Mouse (Mus musculus) thymus, postnatal 0 days (tissue): ENCODE measurements around the gene Tprkb. TPM values are rescaled to one million over a fixed set of nuclear protein-coding genes. Genes with fewer than 3 reads are reported as not detected.
"Not testable (repeated sequence)": the region's sequence is repeated elsewhere in the genome, so short reads cannot be mapped to it uniquely, and the experiment has no call there.

Source experiments
- DNase-seq: peaks from one replicate; pipeline ENCODE4 v3.0.0-alpha.2; 2015; ENCODE audit warnings: low spot score
- polyA plus RNA-seq: library from polyadenylated mRNA; unstranded; fragments of >200 nt; fragmentation: Nextera tagmentation; extraction: Ambion mirVana; gene quantifications from 2 replicates; pipeline ENCODE4 v1.2.1, GENCODE M21; 2015

Gene Tprkb
- polyA plus RNA-seq, 1 experiment from 2014 or later, result 44.3 TPM

- no peak for DNase-seq
Observed at GRCm38 (mm10) chr6:85972699-85973098, 61.0 kb downstream of the Tprkb start.

GRCm38 (mm10) chr6:85973336-85973735 lies 61.7 kb downstream of the Tprkb start:
- no peak for DNase-seq

- peak; percentile 23 for DNase-seq
Observed at GRCm38 (mm10) chr6:85974941-85975617, 63.4 kb downstream of the Tprkb start.

GRCm38 (mm10) chr6:85975761-85976160 lies 64.1 kb downstream of the Tprkb start:
- no peak for DNase-seq

GRCm38 (mm10) chr6:85976242-85976641 lies 64.6 kb downstream of the Tprkb start:
- no peak for DNase-seq

- DNase-seq, result not testable (repeated sequence)
Observed at GRCm38 (mm10) chr6:85978736-85979135, 67.1 kb downstream of the Tprkb start.

Other genes with a start within 250 kb of the Tprkb start
- gene Nat8f7, start 198.7 kb upstream of the Tprkb start, polyA plus RNA-seq, result not detected in 2 replicates
- gene Nat8f3, start 146.1 kb upstream of the Tprkb start, polyA plus RNA-seq, result not detected in 2 replicates
- not detected in 2 replicates for gene Nat8f6, start 90.9 kb upstream of the Tprkb start, polyA plus RNA-seq
- gene Nat8f5, start 90.9 kb upstream of the Tprkb start, polyA plus RNA-seq, result 0.13 TPM in 1 of 2 replicates, not detected in the other
- 0.15 TPM in 1 of 2 replicates, not detected in the other for gene Nat8, start 79.8 kb upstream of the Tprkb start, polyA plus RNA-seq
- 0.06 and 0.09 TPM in 2 replicates for gene Nat8f2, start 42.7 kb upstream of the Tprkb start, polyA plus RNA-seq
- gene Nat8f4, start 7.0 kb upstream of the Tprkb start, polyA plus RNA-seq, result 3.1 and 4.3 TPM in 2 replicates
- 8.6 and 9.5 TPM in 2 replicates for gene Nat8f1, start 3.8 kb downstream of the Tprkb start, polyA plus RNA-seq
- gene Dusp11, start 49.8 kb downstream of the Tprkb start, polyA plus RNA-seq, result 77.1 and 80.9 TPM in 2 replicates
- not detected in 2 replicates for gene Figla, start 104.3 kb downstream of the Tprkb start, polyA plus RNA-seq
- gene Add2, start 116.8 kb downstream of the Tprkb start, polyA plus RNA-seq, result 0.05 and 0.18 TPM in 2 replicates